Mouse (Mus musculus) cerebral cortex, adult 2 months (tissue): ENCODE results near the gene Fbxo27.

Source experiments
- WGBS: fragments of 180-500 bp; shearing (Covaris S2); methylation state at CpG from one replicate; pipeline ENCODE4 v1.1.7; 2018; 5-methylcytosine and 5-hydroxymethylcytosine counted together

The Fbxo27 gene

GRCm38 (mm10) chr7:28702601-28703143 lies 10.0 kb downstream of the Fbxo27 start:
- 71% methylated on average over 9 of the region's 9 CpGs for WGBS

- 65% methylated on average over 3 of the region's 3 CpGs for WGBS
Measured at GRCm38 (mm10) chr7:28710962-28711361, 18.3 kb downstream of the Fbxo27 start.

GRCm38 (mm10) chr7:28714667-28715066 lies 22.0 kb downstream of the Fbxo27 start:
- 41% methylated on average over 5 of the region's 5 CpGs for WGBS

GRCm38 (mm10) chr7:28715598-28715997 lies 22.9 kb downstream of the Fbxo27 start:
- 96% methylated on average over 2 of the region's 2 CpGs for WGBS

- 7% methylated on average over 36 of the region's 36 CpGs for WGBS
Measured at GRCm38 (mm10) chr7:28716590-28717281, 24.1 kb downstream of the Fbxo27 start, which contains the start of gene Fbxo17. TSS of gene Fbxo17 (plus strand) at chr7:28716804.

GRCm38 (mm10) chr7:28717726-28718125 lies 25.1 kb downstream of the Fbxo27 start:
- 88% methylated on average over 10 of the region's 10 CpGs for WGBS

GRCm38 (mm10) chr7:28719159-28719558 lies 26.5 kb downstream of the Fbxo27 start:
- WGBS = 62% methylated on average over 4 of the region's 4 CpGs

- 85% methylated on average over 2 of the region's 2 CpGs for WGBS
Measured at GRCm38 (mm10) chr7:28719650-28720049, 27.0 kb downstream of the Fbxo27 start.

GRCm38 (mm10) chr7:28720753-28721537 lies 28.3 kb downstream of the Fbxo27 start:
- WGBS = 81% methylated on average over 3 of the region's 3 CpGs

- 93% methylated on average over 7 of the region's 7 CpGs for WGBS
Measured at GRCm38 (mm10) chr7:28722079-28722478, 29.4 kb downstream of the Fbxo27 start.

- WGBS = 96% methylated on average over 2 of the region's 2 CpGs
Measured at GRCm38 (mm10) chr7:28724613-28725012, 32.0 kb downstream of the Fbxo27 start.

- 2% methylated on average over 14 of the region's 14 CpGs for WGBS
Measured at GRCm38 (mm10) chr7:28726600-28726999, 34.0 kb downstream of the Fbxo27 start.

GRCm38 (mm10) chr7:28727649-28728340 lies 35.1 kb downstream of the Fbxo27 start:
- WGBS = 41% methylated on average over 10 of the region's 10 CpGs

- WGBS = 4% methylated on average over 58 of the region's 58 CpGs
Measured at GRCm38 (mm10) chr7:28732341-28733142, 39.9 kb downstream of the Fbxo27 start.

GRCm38 (mm10) chr7:28733211-28733610 lies 40.6 kb downstream of the Fbxo27 start:
- 24% methylated on average over 11 of the region's 11 CpGs for WGBS

GRCm38 (mm10) chr7:28735701-28736100 lies 43.1 kb downstream of the Fbxo27 start:
- 86% methylated on average over 6 of the region's 6 CpGs for WGBS

- 93% methylated on average over 21 of the region's 21 CpGs for WGBS
Measured at GRCm38 (mm10) chr7:28739829-28740228, 47.2 kb downstream of the Fbxo27 start.

- WGBS = 28% methylated on average over 9 of the region's 9 CpGs
Measured at GRCm38 (mm10) chr7:28740949-28741348, 48.3 kb downstream of the Fbxo27 start.

- WGBS = 1% methylated on average over 13 of the region's 13 CpGs
Measured at GRCm38 (mm10) chr7:28741368-28741708, 48.7 kb downstream of the Fbxo27 start.

GRCm38 (mm10) chr7:28741709-28742438 lies 49.2 kb downstream of the Fbxo27 start, which contains the start of the genes Mrps12 and Sars2:
TSS of gene Mrps12 (minus strand) at chr7:28741820.
TSS of gene Sars2 (plus strand) at chr7:28741992.
- under 1% methylated on average over 39 of the region's 39 CpGs for WGBS
